Mouse (Mus musculus): ENCODE measurements around the gene Zdhhc17.

DNA sequence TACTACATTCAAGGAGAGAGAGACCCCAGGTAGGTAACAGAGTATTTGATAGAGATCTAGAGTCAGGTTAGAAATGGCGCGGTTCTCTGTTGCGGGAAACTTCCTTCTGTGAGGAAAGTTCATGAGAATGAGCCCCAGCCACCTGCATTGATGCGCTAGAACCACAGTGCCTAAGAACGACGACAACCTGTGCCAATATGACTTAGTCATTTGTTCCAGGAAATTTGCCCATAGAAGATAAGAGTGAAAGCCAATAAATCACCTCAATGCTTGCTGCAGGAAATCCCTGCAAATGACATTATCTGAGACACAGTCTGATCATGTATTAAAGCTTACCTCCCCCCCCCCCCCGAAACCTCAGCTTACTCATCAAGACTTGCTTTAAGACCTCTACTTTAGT is 38.0 kb upstream of the Zdhhc17 start:
- TF ChIP-seq CTCF (IDR thresholded peaks at IDR 0.05; ENCODE audit: control insufficient read depth, insufficient read depth, insufficient read length): no peak
- no peak for TF ChIP-seq USF1 (IDR thresholded peaks at IDR 0.05; ENCODE audit: low read depth)
- no peak for TF ChIP-seq MAX (IDR thresholded peaks at IDR 0.05)
